Mouse (Mus musculus): ENCODE data around the gene Gm49450. TPM values are rescaled to one million over a fixed set of nuclear protein-coding genes. Genes with fewer than 3 reads are reported as not detected.

The Gm49450 gene
- polyA plus RNA-seq (2015; fragmentation: Illumina TruSeq; extraction: RNeasy Lipid Tissue Mini Kit (QIAGEN cat#74804); ENCODE audit: low read depth, low replicate concordance) = not detected

DNA sequence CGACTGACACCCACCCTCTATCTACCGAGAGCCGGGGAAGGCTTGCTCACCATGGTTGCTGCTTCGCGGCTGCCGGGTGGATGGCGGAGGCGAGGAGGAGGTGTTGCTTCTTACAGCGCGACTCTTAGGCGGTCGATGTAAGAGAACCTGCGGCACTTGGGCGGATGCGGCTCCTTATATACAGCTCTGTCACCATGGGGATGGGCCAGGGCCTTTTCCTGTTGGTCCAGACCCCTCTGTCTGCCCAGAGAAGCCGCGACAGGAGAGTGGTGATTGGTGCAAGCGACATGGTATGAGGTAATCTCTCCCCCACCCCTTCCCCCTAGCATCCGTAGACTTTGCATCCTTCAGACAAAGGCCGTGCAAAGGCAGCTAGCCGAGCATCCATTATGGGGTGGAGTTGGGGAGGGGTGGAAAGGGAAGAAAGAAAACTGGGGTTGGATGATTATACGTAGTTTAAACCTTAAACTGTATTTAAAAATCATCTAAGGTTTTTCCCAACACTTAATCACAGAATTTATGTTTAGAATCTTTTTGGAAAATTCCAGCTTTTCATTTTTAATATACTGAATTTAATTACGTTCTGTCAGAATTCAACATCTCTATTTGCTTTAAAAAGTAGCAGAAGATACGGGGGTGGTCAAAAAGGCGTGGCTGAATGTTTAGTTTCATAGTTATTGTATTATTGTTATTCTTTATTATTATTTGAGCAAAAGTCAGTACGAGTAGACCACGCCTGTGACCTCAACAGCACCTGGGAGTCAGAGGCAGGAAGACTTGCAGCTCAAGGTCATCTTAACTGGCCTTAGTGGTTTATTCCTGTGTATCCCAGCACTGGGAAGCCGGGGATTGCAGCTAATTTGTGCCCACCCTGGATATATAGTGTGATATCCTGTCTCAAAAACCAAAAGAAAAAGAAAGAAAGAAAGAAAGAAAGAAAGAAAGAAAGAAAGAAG, at the start of gene Gm49450, which contains the start of gene Tuba1a:
TSS of gene Gm49450 (minus strand) at position 151 of the 956 bp plus-strand sequence.
TSS of gene Tuba1a (minus strand) at position 303 of the 956 bp plus-strand sequence.

DNA sequence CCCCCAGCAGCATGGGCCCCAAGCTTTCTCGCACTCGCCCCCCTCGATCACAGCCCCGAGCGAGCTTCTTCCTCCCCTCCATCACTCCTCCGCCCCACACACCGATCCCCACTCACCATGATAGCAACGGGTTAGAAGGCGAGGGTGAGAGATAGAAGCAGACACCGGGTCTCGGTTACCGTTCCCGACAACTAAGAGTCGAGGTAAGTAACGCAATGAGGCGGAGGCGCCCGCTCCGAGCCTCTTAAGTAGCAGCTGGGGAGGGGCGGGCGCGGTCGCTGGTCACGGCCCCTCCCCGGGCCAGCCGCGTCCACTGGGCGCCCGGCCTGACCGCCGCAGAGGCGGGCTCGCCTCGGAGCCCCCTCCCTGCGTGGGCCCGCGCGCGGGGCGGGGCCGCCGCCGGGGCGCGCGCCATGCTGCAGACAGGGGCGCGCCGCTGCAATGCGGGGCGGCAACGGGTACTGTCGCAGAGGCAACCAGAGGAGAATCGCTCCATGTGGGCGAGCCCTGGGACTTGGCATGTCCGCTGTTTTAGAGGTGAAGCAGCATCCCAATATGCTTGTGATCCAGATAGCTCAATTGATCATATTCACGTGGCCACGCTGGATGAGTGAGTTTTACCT, 19.0 kb downstream of the Gm49450 start, which contains the start of gene Tuba1b:
TSS of gene Tuba1b (minus strand) at position 349 of the 623 bp plus-strand sequence.

DNA sequence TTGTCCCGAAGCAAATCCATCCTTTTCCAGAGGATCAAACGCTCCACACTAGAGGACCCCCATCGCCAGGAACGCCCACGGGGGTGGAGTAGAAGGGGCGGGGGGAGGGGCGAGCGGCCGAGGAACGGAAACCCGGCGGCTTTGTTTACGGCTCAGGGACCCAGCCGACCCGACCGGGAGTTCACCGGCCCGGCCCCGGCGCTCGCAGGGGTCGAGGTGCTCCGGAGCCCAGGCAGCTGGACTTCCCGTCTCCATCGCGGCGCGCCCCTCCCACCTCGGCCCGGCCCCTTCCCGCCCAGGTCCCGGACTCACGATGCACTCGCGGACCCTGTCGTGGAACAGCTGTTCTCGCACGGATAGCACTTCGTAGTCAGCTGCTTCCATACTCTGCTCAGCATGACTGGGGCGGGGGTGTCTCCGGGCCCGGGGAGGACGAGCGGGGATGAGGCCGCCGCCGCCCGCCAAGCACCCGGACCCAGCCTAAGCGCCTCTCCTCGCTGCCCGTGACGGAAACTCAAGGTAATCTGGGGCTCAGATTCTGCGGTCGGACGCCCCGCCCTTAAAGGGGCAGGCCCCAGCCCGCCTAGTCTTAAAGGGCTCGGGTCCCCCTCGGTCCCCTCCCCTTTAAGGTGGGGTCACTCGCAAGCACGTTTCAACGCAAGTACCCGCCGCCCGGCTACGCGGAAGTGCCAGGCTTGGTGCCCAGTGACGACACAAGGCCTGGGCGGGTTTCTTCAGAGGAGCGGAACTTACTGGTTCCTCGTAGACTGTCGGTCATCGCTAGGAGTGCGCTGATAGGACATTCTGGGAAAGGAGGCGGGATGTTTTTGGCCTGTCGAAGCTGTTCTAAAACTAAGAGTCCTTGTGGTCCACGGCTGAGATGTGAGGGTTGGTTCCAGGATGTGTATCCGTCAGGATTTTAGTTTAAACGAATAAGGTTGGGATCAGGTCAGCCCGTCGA, 35.5 kb downstream of the Gm49450 start, which contains the start of gene Lmbr1l:
TSS of gene Lmbr1l (minus strand) at position 694 of the 961 bp plus-strand sequence.

DNA sequence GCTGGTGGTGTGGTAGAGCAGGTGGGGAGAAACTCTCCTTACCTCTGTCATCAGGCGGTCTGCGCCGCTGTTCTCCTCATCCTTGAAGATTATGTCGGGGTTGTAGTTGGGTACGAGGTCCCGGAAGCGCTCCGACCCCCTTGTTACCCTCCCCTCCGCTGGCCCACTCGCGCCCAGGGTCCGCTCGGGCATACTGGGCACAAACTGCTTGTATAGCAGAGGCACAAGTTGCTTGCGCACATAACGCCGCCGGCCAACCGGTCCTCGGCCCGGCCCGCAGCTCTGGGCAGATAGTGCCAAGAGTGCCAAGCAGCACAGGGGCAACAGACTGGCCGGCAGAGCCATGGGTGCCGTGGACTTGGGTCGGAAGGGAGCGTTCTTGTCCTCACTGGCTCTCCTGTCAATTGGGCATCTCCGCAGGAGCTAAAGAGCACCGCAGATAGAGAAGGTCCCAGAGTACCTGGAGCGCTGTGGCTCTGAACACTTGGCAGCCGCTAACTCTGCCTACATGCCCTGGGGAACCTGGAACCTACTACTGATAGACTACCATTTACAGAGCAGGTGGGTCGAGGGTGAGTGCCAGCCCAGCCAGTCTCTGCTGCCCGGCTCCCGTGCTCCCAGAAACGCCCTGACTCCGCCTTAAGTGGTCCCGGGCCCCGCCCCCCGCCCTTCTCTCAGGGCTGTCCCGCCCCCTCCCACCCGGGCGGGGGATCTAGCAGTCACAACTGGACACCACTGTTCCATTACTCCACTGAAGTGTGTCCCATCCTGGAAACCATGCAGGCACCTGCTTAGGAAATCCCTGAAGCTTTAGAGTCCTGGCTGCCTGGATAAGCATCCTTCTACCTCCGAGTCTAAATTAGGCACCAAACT, 55.2 kb downstream of the Gm49450 start, which contains the start of gene Dhh:
TSS of gene Dhh (minus strand) at position 613 of the 873 bp plus-strand sequence.

DNA sequence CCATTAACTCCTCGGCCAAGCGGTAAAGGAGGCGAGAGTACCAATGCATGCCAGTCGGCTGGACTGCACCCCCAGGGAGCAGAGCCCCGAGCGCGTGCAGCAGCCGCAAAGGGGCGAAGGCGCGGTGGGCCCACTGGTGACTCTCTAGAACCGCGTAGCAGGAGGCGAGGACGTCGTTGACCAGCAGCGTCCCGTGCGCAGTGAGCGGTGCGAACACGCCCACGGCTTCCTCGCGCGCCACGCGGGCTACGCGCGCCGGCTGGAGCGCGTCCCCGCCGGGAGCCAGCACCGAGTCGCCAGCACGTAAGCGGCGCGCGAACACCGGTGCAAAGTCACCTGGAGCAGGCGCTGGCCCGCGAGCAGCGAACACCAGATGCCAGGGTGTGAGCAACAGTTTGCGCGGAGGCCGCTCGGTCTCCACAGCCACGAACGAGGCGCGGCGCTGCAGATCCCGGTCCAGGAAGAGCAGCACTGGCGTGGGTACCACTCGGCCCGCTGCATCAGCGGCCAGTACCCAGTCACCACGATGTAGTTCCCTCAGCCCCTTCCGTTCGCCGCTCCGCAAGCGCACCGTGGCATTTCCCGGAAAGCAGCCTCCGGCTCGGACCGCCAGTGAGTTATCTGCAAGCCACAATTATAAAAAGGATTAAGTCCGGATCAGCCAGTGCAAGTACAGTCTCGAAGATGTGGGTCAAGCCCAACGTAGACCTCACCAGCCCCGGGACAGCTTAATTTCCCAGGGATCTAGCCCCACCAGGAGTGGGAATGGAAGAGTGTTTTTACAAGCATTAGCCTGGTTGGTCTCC, 59.2 kb downstream of the Gm49450 start, which contains the start of gene Rhebl1:
TSS of gene Rhebl1 (minus strand) at position 601 of the 806 bp plus-strand sequence.

Other genes with a start within 250 kb of the Gm49450 start
- 6.9 TPM for gene Ccdc65, start 245.3 kb downstream of the Gm49450 start, polyA plus RNA-seq (2015; fragmentation: Illumina TruSeq; extraction: RNeasy Lipid Tissue Mini Kit (QIAGEN cat#74804); ENCODE audit: low read depth, low replicate concordance)
- gene Fkbp11, start 225.4 kb downstream of the Gm49450 start, polyA plus RNA-seq (2015; fragmentation: Illumina TruSeq; extraction: RNeasy Lipid Tissue Mini Kit (QIAGEN cat#74804); ENCODE audit: low read depth, low replicate concordance) = 3.3 TPM
- gene Arf3, start 190.3 kb downstream of the Gm49450 start, polyA plus RNA-seq (2015; fragmentation: Illumina TruSeq; extraction: RNeasy Lipid Tissue Mini Kit (QIAGEN cat#74804); ENCODE audit: low read depth, low replicate concordance) = 497 TPM
- 1.4 TPM for gene Wnt10b, start 175.4 kb downstream of the Gm49450 start, polyA plus RNA-seq (2015; fragmentation: Illumina TruSeq; extraction: RNeasy Lipid Tissue Mini Kit (QIAGEN cat#74804); ENCODE audit: low read depth, low replicate concordance)
- gene Wnt1, start 163.7 kb downstream of the Gm49450 start, polyA plus RNA-seq (2015; fragmentation: Illumina TruSeq; extraction: RNeasy Lipid Tissue Mini Kit (QIAGEN cat#74804); ENCODE audit: low read depth, low replicate concordance) = 0.18 TPM
- 553 TPM for gene Ddn, start 144.1 kb downstream of the Gm49450 start, polyA plus RNA-seq (2015; fragmentation: Illumina TruSeq; extraction: RNeasy Lipid Tissue Mini Kit (QIAGEN cat#74804); ENCODE audit: low read depth, low replicate concordance)
- gene Prkag1, start 122.0 kb downstream of the Gm49450 start, polyA plus RNA-seq (2015; fragmentation: Illumina TruSeq; extraction: RNeasy Lipid Tissue Mini Kit (QIAGEN cat#74804); ENCODE audit: low read depth, low replicate concordance) = 80.7 TPM
- 21.3 TPM for gene Kmt2d, start 82.3 kb downstream of the Gm49450 start, polyA plus RNA-seq (2015; fragmentation: Illumina TruSeq; extraction: RNeasy Lipid Tissue Mini Kit (QIAGEN cat#74804); ENCODE audit: low read depth, low replicate concordance)
- gene Rhebl1, start 59.0 kb downstream of the Gm49450 start, polyA plus RNA-seq (2015; fragmentation: Illumina TruSeq; extraction: RNeasy Lipid Tissue Mini Kit (QIAGEN cat#74804); ENCODE audit: low read depth, low replicate concordance) = 15.3 TPM
- gene Dhh, start 55.0 kb downstream of the Gm49450 start, polyA plus RNA-seq (2015; fragmentation: Illumina TruSeq; extraction: RNeasy Lipid Tissue Mini Kit (QIAGEN cat#74804); ENCODE audit: low read depth, low replicate concordance) = 0.10 TPM
- 12.2 TPM for gene Lmbr1l, start 35.3 kb downstream of the Gm49450 start, polyA plus RNA-seq (2015; fragmentation: Illumina TruSeq; extraction: RNeasy Lipid Tissue Mini Kit (QIAGEN cat#74804); ENCODE audit: low read depth, low replicate concordance)
- gene Tuba1b, start 19.0 kb downstream of the Gm49450 start, polyA plus RNA-seq (2015; fragmentation: Illumina TruSeq; extraction: RNeasy Lipid Tissue Mini Kit (QIAGEN cat#74804); ENCODE audit: low read depth, low replicate concordance) = 1,224 TPM
- 2,104 TPM for gene Tuba1a, start 152 bp upstream of the Gm49450 start, polyA plus RNA-seq (2015; fragmentation: Illumina TruSeq; extraction: RNeasy Lipid Tissue Mini Kit (QIAGEN cat#74804); ENCODE audit: low read depth, low replicate concordance)
- 5.4 TPM for gene Tuba1c, start 76.3 kb upstream of the Gm49450 start, polyA plus RNA-seq (2015; fragmentation: Illumina TruSeq; extraction: RNeasy Lipid Tissue Mini Kit (QIAGEN cat#74804); ENCODE audit: low read depth, low replicate concordance)
- 4.0 TPM for gene Prph, start 101.6 kb upstream of the Gm49450 start, polyA plus RNA-seq (2015; fragmentation: Illumina TruSeq; extraction: RNeasy Lipid Tissue Mini Kit (QIAGEN cat#74804); ENCODE audit: low read depth, low replicate concordance)
- gene Troap, start 121.0 kb upstream of the Gm49450 start, polyA plus RNA-seq (2015; fragmentation: Illumina TruSeq; extraction: RNeasy Lipid Tissue Mini Kit (QIAGEN cat#74804); ENCODE audit: low read depth, low replicate concordance) = not detected
- 1.6 TPM for gene C1ql4, start 134.3 kb upstream of the Gm49450 start, polyA plus RNA-seq (2015; fragmentation: Illumina TruSeq; extraction: RNeasy Lipid Tissue Mini Kit (QIAGEN cat#74804); ENCODE audit: low read depth, low replicate concordance)
- gene Dnajc22, start 139.6 kb upstream of the Gm49450 start, polyA plus RNA-seq (2015; fragmentation: Illumina TruSeq; extraction: RNeasy Lipid Tissue Mini Kit (QIAGEN cat#74804); ENCODE audit: low read depth, low replicate concordance) = 0.30 TPM
- 23.8 TPM for gene Spats2, start 172.4 kb upstream of the Gm49450 start, polyA plus RNA-seq (2015; fragmentation: Illumina TruSeq; extraction: RNeasy Lipid Tissue Mini Kit (QIAGEN cat#74804); ENCODE audit: low read depth, low replicate concordance)

Measured in brain, adult 10 weeks (tissue).